Mouse (Mus musculus) gastrocnemius, adult 8-10 months (tissue): ENCODE results near the gene Cemip. TPM values are rescaled to one million over a fixed set of nuclear protein-coding genes. Genes with fewer than 3 reads are reported as not detected.
A peak's percentile ranks its signal among the peaks of the same experiment; 100 is the strongest.

ENCODE experiments used
- DNase-seq, 2 experiments: peaks; one replicate each; pipeline ENCODE4 v3.0.0; 2022; ENCODE audit warnings: low spot score in 2 of 2
- total RNA-seq, 4 experiments: library from RNA; stranded (reverse); gene quantifications; 2 replicates each; pipeline ENCODE4 v1.2.4; 2022

Cemip gene
- total RNA-seq, 4 experiments from 2014 or later = 0.15 TPM; not detected in 3

DNA sequence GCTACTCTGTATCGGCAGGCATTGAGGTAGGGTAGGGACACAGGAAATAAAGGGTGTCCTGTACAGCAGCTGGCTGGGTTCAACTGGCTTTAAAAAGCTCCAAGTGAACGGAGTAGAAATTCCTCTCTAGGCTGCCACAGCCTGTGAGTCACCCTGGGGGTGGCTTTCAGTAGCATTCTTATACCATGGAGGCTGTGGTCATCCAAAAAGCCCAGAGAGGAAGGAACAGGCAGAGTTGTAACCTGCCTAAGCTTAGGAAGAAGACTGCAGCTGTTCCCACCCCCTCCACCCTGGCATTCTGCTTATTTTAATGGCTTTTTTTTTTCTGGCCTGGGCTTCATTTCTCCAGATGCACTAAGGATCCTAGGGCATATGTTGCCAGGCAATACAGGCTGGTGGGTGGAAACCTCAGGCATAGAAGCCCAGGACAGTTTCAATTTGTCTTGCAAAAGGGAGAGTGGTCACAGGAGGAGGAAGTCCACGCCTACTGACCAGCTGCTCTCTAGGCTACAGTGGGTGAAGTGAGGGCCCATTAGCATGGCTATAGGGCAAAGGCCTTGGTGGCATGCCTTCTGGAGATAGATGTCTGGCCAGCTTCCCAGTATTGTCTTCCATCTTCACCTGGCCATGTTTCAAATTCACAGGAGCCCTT, 57.1 kb downstream of the Cemip start:
- DNase-seq = no peak

DNA sequence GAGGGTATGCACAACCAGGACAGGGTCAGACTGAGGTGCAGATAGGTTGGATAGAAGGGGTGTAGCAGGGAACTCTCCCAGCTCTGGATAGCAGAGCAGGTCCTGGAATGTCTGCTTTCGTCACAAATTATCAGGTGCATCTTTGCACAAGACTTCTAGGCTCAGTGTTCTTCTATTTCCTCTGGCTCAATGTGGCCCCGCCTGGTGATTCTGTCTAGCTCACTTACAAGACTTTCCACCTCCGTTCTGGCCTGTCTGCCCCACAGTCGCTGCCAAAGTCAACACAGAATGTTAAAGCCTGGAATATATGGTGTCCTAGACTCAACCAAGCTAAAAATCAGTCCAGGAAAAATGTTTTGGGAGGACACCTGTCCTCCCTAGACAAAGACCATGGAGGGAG, 57.9 kb downstream of the Cemip start:
- DNase-seq = no peak

DNA sequence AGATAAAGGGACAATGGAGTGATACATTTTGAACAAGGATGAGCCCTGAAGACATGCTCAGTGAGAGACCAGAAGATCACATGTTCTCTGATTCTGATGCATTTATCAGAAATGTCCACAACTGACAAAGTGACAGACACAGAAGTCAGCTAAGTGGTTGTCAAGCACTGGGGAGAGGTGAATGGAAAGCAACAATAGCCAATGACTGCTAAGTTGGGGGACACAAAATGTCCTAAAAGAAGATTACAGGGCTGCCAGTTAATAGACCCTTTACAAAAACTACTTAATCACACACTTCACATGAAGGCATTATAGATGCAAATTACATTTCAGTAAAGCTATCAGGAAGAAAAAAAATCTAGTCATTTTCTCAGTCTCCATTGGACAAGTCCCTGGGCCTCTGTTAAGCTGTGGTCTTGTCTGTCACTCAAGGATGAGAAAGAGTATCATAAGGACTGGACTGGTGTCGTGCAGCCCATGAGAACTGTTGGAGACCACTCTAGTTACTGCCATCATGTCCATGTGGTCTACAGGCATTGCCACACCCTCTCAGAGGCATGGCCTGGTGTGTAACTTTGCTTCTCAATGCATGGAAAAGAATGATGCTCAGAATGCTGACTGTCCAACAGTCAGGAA, 59.2 kb downstream of the Cemip start:
- no peak for DNase-seq

DNA sequence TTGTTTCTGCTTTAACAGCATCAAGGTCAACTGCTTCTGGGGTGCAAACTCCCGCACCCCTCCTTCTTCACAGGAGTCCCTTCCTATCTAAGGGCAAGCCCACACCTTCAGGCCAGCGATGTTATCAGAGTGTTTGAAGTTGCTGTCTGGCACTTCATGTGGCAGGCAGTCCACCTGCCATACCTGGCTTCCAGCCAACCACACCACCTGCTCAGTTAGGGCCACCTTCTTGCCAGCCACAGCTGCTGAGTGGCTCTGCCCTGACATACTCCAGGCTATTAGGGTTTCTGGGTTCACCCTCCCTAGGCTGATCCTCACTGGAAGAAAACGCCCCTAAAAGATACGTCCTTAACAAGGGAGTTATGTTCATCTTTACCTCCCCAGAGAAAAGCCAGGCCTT, 60.2 kb downstream of the Cemip start:
- DNase-seq = peak in 1 of 2 experiments; percentile 11

DNA sequence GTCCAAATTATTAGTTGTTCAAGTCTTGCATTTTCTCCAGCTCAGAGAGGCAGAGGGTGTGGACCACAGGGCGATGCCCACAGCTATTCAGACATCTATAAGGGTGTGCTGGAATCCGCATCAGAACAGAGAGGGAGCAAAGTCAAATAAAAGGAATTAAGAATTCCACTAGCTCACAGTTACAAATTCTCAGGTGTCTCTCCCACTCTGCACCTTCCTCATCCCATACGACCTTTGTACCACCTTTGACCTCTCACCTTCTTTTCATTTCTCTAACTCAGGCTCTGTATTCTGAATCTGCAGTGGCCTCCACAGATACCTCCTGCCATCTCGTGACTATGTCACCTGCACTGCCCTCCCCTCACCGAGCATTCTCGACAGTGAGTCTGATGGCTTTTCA, 62.8 kb downstream of the Cemip start:
- no peak for DNase-seq

DNA sequence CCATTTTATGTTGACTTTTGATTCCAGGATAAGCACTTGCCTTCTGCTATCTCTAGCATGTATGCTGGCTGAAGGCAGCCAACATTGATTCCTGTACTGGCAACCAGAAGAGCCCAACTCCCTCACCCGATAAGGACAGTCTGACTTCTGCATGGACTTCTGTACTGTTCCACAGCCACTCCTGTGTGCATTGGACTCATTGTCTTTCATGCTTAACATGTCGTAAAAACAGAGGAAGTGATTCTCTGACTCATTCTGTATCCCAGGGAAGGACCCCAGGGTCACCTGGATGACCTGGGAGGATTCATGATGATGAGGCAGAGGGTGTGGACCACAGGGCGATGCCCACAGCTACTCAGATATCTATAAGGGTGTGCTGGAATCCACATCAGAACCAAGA, 63.8 kb downstream of the Cemip start:
- no peak for DNase-seq

DNA sequence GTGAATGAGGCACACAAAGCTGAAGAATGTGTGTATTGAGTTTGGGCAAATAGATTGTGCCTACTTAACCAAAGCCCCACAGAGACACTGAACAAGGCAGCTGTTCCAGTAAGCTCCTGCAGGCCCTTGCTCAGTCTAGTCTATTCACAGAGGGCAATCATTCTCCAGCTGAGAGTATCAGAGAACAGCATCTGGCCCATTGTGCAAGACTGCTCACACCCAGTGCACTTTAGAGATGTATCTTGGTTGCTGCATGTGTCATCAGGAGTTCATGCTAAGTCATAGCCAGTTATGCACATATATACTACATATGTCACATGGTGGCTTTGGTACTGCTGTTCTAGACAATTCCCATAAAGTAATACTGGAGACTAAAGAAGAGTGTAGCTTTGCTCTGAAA, 66.9 kb downstream of the Cemip start:
- no peak for DNase-seq

DNA sequence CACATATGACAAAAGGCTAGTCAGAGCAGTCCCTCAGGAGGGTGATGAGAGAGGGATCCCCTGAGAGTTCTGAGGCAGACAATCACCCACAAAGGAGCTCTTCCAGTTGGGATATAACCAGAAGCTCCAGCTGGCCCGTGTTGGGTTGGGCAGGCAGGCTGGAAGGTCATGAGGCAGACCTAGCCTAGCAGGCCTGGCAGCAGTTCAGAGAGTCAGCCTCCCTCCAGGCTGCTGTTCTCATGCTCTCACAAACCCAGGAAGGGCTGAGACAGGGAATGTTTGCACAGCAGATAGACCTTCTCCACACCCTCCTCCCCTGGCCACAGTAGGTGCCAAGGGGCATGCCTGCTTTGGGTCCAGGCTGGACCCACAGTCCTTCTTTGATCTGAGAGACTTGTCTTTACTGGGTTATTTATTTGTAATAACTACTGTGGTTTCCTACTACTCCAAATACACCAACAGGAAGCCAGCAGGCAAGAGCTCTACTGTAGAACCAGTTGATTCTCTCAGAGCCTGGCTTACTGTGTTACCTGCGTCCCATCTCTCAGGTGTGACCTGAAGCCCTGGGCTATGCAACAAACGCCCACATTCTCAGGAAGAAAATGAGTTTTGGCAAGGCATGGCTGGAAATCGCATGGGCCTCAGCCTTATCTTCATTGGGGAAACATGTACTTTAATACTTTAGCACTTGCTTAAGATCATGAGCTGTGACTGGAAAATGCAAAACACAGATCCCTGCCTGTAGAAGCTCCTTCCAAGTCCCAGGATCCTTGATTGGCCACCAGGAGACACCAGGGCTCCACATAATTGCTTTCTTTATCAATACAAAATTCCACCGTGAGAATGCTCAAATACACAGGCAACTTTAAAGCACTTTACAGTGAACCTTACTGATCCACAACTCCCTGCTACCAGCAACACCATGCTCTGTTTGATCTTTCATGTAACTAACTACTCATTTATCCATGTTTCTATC, 67.7 kb downstream of the Cemip start:
- peak; percentile 24 to 50 for DNase-seq

DNA sequence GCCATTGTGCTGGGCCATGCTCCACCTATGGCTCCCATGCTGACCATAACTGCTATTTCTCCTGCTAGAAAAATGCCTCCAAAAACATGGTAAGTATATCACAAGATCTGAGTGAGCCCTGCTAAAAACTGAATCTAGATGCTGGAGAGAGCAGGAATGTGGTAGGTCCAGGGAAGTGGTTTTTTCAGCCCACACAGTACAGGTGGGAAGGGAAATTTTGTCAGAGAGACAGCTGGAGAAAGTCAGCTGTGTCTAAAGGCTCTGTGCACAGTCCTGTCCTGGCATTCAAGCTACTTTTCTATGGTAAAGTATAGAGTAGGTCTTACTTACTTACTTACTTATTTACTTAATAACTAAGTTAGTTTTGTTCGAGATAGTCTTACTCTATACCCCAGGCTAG, 71.3 kb downstream of the Cemip start:
- no peak for DNase-seq

DNA sequence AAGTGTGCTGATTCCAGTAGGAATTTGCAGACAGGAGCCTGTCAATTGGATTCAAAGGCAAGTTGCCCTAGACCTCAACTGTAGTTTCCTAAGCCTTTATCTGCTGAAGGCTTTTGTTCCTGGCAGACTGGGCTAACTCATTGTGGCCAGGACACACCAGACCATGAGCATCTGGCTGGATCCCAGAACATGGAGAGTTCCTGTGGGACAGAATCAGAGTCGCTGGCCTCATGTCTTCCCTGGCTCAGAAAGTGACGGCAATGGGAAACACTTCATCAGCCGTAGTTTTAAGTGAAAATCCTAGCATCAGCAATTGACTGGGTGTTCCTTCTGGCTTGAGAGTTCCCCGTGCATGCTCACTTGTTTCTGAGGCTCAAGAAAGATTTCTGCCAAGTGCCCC, 72.6 kb downstream of the Cemip start:
- no peak for DNase-seq

DNA sequence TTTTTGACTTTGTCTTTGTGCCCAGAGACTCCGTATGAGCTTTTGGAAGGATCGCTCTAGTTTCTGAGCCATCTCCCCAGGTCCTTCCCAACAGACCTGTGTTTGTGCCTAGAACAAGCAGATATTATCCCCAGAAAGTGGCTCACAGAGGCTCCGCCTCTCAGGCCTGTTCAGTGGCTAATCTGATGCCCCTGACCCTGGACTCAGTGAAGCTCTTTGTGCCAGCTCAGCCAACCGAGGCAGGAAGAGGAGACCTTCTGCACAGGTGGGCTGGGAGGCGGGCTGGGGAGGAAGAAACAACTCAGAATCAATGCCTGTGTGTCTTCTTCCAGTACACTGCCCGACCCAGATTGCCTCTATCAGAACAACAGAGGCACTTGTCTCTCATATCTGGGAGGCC, 81.9 kb downstream of the Cemip start:
- no peak for DNase-seq

DNA sequence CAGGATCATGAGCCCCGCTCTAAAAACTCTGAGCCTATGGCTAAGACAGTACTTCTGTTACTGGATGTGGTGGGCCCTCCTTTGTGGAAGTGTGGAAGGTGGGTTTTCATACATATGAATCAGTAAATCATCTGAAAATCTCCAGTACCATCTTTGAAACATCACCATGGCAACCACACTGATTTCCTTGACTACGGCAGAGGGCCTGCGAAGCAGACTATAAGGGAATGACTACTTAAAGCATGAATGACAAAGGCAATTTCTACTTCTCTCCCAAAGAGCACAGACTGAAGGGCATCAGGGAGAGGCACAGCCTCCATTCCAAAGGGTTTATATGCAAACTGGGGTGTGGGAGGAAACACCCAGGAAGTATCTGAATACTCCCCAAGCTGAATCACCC, 84.8 kb downstream of the Cemip start:
- no peak for DNase-seq

DNA sequence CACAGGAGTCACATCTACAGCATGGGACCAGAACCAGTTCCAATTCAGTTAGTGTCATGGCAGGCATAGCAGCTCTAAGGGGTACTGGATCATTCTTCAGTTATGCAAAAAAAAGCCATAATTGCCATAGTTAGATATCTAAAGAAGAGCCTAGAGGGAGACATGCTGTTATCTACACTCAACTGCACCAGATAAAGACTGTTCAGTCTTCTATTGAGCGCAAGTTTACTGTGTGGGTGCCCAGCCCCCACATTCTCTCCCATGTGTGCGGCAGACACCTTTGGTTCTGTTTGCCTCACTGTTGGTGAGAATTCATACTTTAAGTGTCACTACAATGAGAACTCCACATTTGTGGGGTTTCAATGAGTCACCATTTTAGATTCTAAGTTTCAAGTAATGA, 85.6 kb downstream of the Cemip start:
- no peak for DNase-seq

DNA sequence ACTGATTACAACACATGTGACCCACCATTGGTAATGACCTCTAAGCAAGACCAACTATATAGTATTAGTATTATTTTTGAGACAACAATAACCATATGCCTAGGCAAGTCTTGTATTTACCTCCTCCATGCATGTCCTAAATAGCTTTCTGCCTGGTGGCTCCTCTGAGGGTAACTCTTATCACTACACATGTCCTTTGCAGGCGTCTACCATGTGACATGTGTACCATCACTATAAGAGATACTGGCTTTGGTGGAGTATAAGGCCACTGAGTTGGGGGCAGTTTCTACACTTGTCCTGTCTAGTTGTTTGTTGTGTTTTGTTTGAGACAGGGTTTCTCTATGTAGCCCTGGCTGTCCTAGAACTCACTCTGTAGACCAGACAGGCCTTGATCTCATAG, 86.7 kb downstream of the Cemip start:
- DNase-seq = no peak

DNA sequence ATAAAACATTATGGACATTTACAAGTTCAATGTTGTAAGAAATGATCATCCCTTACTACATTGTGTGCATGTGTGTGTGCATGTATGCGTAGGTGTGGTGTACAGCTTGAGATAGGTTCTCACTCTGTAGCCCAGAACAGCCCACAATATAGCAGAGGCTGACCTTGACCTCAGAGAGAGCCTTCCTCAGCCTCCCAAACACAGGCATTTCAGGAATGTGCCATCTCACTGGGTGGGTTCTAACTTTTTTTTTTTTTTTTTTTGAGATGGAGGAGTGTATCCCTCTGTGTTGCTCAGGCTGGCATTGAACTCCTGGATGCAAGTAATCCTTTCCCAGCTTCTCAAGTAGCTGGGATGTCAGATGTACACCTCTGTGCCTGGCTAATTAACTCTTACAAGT, 92.0 kb downstream of the Cemip start:
- no peak for DNase-seq

DNA sequence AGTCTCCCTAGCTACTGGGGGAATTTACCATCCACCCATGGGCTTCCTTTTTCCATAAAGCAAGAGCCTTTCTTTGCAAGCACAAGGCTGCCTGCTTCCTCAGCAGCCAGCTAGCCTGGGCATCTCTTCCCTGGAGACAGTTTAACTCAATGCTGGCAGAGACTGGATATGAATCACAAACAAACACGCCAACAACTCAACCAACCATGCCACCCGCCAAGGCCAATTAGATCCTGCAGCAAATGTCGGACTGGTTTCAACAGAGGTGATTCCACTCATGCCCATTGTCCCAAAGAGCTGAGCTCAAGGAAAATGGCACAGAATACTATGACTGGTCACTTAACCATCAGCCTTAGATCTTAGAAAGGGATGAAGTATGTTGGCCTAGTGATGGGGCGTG, 97.0 kb downstream of the Cemip start:
- DNase-seq = no peak

DNA sequence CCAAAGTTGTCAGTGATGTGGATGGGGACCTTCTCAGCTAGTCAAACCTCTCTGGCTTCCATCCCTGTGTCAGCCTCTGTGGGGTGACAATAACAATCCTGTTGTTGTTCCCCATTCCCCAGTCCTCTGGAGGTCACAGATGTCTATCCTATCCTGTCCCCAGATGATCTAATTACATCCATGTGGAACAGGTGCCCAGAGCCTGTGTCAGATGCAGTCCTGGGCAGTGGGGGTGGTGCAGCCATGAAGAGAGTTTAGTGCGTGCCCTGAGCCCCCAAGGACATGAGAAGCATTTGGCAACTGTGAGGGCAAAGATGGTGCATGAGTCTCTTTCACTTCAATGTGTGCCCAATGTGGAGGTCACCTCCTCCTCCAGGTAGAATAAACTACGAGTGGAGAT, 100.6 kb downstream of the Cemip start:
- DNase-seq = no peak

DNA sequence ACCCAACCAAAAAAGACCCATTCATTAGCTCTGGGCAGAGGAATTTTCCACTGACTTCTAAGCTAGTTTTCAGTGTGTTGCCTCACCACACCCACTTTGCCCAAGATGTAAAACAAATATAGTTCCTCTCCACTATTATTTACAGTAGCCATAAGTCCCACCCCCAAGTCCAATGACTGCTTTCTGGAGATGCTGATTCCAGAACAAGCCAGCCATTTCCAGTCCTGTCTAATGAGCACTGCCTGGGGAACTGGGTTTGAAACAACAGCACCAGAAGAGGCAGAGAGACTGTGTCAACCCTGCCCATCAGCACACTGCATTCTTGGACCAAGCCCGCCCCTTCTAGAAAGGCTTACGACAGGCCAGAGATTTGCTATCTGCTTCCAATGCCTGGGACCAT, 103.7 kb downstream of the Cemip start:
- DNase-seq = no peak

DNA sequence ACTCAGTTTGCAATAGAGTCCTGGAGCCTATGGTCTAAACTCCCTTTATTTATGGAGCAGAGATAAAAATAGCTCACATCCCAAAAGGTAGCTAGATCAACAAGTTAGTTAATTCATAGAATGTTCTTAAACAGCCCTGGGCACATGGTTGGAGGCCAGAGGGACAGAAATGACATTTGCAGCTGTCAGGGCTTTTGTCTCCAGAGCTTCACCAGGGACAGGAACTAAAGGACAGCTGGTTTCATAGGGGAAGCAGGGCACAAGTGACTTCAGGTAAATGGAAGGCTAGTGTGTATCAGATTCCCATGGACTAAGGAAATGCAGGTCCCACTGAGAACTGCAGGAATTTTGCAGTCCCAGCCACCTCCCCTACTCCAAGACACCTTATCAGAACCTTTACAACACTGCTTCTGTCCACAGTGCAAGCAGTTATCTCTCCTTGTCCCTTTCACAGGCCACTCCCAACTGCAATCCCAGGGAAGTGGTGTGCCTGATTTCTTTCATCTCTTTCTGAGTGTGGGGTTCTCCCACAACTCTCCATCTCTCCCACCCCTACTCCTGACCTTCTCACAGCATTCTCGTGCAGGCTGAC, 107.3 kb downstream of the Cemip start:
- DNase-seq = no peak

DNA sequence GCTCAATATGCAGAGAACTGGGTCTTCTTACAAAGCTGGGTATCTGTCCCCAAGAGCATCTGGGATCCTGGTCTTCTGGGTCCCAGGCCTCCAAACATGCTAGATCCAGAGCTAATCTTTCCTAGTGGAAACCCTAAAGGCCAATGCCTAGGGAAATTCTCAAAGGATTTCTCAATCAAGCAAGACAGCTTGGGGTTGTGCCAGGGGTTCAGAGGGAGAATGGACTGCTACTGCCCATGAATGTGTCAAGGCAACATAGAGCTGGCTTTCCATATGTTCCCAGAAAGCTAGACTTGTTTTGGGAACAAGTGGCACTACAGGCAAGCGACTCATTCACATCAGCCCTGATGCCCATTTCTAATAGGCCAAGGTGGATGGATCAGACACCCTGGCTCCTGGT, 107.9 kb downstream of the Cemip start:
- no peak for DNase-seq

DNA sequence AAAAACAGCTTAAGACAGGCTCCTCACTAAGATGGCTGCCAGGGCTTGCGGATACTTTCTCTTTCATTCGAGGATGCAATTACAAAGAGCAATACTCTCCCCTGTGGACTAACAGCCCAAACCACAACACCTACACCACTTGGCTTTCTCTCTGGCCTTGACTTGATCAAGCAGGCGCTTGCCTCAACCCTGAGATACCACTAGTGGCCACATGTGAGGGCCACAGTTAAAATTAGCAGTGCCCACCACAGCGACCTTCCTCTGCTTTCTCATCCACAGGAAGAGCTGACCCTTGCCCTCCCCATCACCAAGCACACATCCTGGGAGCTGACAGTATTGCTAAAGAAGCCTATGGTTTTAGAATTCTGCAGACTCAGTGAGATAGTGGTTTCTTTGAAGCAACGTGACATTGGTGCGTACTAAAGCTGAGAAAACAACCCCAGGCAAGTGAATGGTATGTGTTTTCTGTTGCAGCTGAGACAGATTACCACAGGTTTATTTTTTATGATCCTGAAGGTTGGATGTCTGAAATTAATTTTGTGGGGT, 109.8 kb downstream of the Cemip start:
- no peak for DNase-seq

DNA sequence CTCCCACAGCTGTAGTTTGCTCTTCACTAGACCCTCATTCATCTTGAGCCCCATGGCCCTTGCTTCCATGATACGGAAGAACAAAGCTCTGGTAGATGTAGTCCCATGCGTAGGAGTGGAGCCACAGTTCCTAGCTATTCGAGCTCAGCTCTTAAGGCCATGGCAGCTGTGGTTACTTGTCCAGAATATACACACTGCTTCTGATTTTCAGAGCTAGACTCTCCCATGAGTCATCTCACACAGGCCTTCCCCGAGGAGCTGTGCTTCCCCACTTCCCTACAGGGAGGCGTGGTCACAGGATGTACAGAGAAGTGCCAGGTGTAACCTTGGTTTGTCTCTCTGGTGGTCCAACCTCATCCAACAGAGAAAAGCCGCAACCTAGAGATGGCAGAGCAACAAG, 111.0 kb downstream of the Cemip start:
- DNase-seq = no peak
